Mouse (Mus musculus) spleen, adult 2 months (tissue): ENCODE data around the gene Cd83.

Experiments
- CTCF ChIP-seq: fragments of 200-500 bp; IDR thresholded peaks from 2 replicates; pipeline ENCODE4 v1.5.1; 2011; ENCODE audit warnings: mild to moderate bottlenecking, inconsistent platforms; ENCODE audit not compliant: insufficient read depth, insufficient read length, insufficient replicate concordance; ENCODE audit errors: extremely low read depth
- POLR2A ChIP-seq: fragments of 200-500 bp; IDR thresholded peaks from 2 replicates; pipeline ENCODE4 v1.6.1; 2011; ENCODE audit warnings: low read depth, low read length, inconsistent platforms

DNA sequence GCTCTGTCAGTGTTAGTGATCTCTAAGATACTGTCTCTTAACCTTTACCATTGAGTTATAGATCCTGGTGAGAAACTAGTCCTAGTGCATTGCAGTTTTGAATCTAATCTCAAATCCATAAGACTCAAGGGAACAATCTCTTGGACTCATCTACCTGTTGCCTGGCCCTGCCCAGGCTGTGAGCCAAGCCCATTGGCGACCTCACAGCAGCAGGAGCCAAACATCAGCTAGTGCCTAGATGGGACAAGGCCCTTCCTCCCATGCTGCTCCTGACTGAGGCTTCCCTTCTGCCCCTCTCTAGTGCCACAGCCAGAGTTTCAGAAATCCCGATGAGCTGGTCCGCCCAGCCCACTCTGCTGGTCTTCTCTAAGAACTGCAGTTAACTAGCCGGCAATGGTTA, 14.1 kb downstream of the Cd83 start:
- TF ChIP-seq CTCF (no peak), POLR2A (no peak)
